Mouse (Mus musculus) thymus, postnatal 36 days (tissue): ENCODE measurements around the gene 3110082I17Rik.
"Not testable (repeated sequence)": the region's sequence is repeated elsewhere in the genome, so short reads cannot be mapped to it uniquely, and the experiment has no call there.

ENCODE experiments used
- DNase-seq, 2 experiments: peaks; one replicate each; pipeline ENCODE4 v3.0.0; 2022; ENCODE audit warnings: mixed read lengths in 2 of 2

3110082I17Rik gene

DNA sequence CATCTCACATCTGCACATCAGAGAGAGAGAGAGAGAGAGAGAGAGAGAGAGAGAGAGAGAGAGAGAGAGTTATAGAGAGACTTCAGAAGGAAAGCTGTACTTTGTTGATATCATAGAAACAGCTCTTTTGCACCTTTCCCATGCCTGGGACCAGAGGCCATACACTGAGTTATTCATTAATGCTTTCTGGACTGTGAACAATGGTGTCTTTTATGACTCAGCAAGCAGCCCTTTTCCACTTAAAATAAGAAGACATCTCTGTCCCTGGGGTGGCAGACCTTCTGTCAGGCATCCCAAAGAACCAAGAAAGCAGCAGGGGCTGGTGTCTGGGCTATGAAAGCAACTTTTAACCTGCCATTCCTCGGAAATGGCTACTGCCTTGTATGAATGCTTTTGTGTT lies 113.1 kb downstream of the 3110082I17Rik start:
- DNase-seq: no peak

DNA sequence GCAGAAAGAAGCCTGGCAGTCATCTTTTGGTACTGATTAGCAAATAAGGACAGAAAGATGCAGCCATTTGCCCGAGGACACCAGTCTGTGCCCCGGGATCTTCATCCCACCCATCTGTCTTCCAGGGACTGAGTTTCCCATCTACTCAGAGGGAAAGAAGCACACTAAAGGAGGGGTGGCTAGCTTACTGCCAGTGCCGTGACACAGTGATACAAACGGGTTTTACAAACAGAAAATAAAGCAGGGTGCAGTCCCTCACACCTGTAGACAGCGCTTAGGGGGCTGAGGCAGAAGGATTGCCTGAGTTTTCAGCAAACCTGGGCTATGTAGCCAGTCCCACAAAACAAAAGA lies 115.0 kb downstream of the 3110082I17Rik start:
- DNase-seq: no peak

DNA sequence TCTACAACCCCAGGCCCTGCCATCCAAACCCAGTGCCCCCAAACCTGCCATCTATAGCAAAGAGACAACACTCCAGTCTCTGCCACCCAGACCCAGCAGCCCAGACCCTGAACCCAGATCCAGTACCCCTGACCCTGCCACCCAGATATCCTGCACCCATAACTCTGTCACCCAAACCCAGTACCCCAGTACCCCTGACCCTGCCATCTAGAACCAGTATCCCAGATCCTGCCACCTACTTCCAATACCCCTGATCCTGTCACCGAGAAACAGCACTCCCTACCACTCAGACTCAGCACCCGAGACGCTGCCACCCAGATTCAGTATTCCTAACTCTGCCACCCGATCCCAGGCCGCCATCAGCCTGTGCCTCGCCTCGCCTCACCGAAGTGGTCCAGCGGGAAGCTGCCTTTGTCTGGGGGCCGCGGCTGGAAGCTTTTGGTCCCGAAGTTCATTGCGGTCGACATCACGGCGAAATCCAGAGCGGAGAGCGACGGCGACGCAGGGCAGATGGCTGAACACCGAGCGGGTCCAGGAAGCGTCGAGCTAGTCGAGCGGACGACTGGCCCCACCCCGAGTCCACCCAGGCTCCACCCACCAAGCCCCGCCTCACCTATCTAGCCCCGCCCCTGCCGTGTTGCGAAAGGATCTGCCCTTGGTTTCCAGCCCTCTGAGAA lies 115.5 kb downstream of the 3110082I17Rik start:
- DNase-seq: peak; percentile 91 to 95

DNA sequence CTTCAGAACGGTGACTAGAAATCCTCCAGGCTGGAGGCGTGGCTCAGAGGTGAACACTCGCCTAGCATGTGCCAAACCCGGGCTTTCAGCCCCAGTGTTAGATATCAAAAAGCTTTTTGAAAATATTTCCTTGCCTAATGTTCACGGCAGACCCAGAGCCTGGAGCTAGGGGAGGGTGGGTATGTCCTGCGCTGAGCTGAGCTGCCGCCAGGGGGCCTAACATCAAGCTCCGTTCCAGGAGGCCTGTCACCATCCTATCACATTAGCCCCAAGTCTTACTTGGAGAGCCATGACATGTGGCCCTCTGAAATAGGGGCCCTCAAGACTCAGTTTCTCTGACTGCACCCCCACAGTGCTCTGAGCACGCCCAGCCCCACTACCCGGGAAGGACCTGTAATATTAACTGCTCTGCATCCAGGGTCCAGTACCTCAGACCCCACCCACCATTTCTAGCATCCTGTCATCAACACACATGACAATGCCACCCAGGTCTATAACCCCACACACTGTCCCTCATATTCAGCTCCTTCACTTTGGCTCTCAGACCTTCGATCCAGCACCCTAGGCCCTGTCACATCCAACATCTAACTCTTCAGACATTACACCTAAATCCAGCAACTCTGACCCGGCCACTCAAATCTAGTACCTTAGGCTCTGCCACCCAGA lies 116.2 kb downstream of the 3110082I17Rik start:
- peak; percentile 75 to 76 for DNase-seq

DNA sequence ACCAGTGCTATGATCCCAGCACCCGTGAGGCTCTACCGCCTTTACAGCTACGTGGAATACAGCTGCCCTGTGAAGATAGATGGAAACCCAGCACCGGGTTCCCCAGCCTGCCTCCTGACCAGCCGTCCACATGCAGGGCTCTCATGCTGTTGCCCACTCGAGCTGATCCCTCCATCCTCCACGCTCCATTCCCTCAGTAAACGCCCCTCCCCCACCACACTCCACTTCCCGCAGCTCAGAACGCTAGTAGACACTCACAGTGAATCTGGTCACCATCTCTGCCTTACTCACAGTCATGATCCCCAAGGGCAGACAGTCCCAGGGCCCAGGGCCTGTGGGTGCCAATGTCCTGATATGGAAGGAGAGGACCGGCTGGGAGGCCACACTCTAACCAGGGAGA lies 121.4 kb downstream of the 3110082I17Rik start:
- DNase-seq: no peak

DNA sequence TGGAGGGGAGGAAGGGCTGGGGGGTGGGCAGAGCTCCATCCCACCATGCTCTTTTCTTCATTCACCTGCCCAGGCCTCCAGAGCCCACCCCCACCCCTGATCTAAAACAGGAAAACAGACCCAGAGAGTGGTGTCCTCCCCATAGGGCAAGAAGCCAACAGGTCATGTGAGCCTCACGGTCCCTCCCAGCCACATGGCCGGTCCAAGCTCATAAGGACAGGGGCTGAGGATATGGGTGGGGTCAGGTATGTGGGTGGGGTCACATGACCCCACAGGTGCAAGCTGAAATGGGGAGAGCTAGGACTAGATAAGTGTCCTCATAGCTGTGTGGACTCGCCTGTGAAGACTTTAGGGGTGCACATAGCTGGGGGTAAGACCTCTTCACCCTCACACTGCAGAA lies 121.9 kb downstream of the 3110082I17Rik start:
- DNase-seq: no peak

DNA sequence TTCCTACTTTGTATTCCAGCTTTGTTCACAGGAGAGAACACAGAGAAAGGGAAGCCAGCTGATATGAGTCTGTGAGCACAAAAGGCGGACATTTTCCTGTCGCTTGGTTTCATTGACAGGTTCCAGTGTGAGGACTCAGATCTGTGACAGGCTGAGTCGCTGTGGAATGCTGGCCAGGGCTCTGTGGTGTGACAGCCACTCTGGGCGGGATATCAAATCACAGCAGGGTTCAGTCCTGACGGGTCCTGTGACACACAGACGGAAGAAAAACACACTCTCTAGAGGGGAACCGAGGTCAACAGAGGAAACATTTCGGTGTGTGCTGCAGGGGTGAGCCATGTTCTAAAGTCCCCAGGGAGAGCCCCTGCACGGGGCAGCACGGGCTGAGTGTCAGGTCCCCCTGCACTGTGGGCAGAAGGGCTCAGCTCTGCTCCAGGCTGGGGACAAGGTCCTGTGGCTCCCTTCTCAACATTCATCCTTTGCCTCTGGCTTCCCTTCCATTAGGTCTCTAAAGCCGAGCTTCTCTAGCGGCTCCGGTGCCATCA lies 122.4 kb downstream of the 3110082I17Rik start:
- no peak for DNase-seq

DNA sequence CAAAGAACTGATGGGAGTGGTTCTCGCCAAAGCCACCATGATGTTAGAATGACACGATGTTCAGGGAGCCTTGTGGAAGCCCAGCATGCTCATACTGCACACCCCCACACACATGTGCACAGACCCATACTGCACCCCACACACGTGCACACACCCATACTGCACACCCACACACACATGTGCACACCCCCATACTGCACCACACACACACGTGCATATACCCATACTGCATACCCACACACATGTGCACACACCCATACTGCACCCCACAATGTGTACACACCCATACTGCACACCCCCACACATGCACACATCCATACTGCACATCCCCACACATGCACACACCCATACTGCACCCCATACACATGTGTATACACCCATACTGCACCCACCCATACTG lies 124.7 kb downstream of the 3110082I17Rik start:
- no peak for DNase-seq

DNA sequence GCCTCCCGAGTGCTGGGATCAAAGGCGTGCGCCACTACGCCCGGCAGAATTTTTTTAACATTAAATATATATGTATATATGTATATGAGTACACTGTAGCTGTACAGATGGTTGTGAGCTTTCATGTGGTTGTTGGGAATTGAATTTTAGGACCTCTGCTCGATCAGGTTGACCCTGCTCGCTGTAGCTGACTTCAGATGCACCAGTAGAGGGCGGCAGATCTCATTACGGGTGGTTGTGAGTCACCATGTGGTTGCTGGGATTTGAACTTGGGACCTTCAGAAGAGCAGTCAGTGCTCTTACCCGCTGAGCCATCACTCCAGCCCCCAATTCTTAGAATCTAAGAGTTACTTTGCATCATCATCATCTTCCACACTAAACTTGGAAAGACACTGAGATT lies 125.9 kb downstream of the 3110082I17Rik start:
- DNase-seq: not testable (repeated sequence)

DNA sequence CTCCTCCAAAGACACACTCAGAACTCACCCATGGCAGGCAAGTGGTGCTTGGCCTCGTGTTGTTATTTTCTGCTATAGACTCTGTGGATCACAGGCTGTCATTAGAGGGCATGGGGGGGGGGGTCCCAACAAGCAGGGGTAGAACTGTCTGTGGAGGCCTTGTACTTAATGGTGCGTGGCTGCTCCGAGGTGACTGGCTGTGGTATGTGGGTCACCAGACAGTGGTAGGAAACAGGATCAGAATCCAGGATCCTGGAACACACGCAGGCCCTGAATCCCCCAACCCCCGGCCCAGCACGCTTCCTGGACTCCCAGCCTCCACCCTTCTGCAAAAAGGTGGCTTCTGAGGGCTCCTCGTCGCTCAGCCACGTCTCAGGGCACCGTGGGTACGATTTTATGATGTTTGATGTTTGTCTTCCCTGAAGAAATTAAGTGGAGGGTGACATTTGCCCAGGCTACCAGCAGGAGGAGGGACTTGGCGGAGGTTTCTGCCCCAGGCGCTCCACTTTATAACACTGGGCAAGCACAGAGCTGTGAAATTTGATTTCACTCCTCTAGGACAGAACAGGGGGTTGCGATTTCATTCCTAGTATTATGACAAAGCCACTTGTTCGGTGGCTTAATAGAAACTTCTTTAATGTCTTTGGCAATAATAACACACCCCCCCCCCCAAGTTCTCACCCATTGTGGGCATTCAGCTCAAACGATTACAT lies 126.9 kb downstream of the 3110082I17Rik start:
- DNase-seq: no peak

DNA sequence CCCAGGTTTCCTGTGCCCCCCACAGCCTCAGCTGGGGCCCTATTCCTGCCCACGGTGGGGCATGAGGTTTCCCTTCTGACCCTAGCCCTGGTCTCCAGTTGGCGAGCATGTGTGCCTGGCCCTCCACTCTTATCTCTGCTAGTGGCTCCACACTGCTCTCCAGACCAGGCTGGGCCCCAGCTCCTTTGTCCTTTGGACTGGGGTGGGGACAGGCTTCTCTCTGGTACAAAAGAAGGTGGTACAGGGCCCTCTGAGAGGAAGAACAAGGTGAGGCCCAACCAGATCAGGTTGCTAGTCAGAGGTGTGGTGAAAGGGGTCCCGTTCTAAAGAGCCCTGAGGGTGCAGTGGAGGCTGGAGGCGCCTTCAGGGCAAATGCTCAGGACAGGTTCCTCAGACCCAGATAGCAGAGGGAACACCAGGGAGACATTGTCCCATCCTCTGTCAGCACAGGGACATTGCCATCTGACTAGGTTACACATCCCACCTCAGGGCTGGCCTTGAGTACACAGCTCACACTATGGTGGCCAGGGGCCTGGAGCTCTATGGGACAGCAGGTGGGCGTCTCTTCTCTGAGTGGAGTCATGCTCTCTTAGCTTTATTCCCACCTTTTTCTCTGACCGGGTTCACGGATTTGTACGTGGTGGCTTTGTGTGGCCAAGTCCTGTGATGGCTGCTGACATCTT lies 127.6 kb downstream of the 3110082I17Rik start:
- no peak for DNase-seq

DNA sequence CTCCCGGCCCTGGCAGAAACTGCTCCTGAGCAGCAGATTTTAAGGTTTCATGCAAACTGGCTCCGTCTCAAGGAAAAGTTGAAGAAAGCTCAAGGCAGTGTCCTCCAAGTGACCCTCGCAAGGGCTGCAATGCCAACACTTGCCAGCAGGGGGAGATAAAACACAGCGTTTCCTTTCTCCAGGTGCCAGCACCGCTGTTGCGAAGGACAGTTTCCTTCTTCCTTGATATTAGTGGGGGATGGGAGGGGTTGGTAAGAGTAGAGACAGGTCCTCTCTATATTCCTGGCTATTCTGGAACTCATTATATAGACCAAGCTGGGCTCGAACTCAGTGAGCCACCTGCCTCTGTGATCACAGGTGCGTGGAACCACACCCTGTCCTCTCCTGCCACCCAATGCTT lies 128.6 kb downstream of the 3110082I17Rik start:
- DNase-seq: peak; percentile 61 to 67

DNA sequence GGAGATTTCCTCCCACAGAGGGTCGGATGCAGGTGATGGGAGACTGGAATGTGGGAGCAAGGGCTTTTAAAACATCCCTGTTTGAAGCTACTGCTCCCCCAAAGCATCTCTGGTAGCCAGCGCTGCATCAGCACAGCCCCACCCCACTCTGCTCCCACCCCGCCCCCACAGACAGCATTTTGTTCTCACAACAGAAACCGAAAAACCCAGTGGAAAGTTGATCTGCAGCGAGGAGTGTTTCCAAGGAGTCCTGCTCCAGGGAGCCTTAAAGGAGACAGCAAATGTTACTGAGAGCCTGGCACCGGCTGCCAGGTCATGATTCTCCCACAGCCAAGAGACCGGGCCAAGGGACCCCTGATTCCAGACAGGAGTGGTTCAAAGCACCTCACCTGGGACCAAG lies 129.6 kb downstream of the 3110082I17Rik start:
- DNase-seq: no peak

DNA sequence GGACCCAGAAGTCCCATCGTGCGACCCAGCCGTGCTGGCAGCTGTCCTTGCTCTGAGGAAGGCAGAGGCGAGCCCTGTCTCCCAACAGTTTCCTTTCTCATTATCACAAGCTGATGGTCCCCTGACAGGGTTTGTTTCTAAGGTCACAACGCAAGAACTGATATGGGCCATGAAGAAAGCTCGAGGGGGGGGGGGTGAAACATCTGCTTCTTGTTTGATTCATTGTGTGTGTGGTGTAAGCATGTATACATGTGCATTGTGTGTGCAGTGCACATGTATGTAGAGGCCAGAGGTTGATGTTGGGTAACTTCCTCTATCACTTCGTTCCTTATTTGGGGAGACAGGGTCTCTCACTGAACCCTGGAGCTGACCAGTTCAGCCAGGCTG lies 132.7 kb downstream of the 3110082I17Rik start:
- DNase-seq: no peak

DNA sequence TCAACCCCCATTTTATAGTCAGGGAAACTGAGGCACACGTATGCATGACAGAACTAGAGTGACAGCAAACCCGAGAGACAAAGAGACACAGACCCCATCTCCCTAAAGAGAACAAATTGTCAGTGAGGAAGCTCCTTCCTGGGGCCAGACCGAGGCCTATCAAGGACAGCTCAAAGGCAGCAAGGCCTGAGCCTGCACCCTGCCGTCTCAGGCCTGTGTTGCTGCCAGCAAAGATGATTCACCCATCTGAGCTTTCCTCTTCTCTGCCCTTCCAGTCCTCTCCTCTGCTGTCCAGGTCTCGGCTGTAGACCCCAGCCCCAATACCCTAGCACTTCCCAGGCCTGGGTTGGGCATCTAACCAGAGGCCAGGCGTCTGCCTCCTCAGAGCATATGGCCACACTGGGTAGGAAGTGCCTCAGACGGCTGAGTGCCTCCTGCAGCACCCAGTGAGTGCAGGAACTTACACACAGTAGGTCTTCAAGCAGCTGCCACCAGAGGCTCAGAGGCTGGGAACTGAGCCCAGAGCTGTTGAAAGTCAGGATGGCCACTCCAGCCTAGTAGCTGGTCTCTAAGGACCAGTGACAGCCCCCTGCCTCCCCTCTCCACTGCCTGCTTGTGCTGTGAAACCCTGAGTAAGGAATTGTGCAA lies 133.2 kb downstream of the 3110082I17Rik start:
- no peak for DNase-seq

DNA sequence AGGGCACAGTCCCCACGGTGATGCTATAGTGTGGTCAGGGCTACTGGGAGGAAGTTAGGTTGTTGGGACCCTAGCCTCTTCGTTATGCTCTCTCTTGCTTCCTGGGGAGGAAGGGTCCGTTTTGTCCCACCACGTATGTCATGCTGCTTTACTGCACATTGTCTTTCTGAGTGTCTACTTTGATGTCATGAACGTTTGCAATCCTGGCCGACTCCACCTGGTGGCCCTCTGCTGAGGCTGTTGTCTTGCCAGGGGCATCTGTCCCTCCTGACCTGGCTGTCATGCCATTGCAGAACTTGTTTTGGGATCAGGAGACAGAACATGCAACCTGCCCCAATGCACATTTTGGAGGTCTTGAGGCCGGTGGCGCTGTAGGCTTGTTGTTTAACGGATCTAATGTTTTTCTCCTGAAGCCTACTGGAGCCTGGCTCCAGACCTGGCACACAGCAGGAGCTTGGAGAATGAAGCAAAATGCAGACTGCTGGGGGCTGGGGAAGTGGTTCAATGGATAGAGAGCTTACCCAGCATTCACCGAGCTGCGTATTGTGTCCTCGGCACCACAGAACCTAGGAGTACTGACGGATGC lies 134.1 kb downstream of the 3110082I17Rik start:
- no peak for DNase-seq

DNA sequence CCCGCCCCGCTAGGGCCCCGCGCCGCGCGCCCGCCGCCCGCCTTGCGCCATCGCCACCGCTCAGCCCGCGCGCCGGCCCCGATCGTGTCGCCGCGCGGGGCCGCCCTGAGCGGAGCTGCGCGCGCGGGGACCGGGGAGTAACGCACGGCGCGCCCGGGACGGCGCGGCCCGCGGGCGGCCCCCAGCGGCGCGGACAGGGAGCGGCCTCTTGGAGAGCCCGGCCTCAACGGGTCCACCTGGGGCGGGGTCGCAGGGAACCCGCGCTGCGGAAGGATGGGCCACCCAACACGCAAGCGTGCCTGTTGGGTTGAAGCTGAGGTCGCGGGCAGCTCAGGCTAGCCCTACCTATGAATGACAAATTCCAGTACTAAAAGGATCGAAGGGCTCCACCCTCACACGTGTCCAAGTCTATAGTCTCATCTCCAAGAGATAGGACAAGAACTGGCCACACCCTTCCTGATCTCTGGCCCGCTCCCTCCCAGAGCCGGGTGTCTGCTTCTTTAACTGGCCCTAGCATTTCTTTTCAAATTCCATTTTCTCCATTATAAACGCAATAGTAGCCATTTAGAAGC lies 134.8 kb downstream of the 3110082I17Rik start, which contains the start of gene Adap1:
Adap1 (minus strand) TSS at position 228 of the 572 bp plus-strand sequence.
- peak; percentile 53 to 64 for DNase-seq

DNA sequence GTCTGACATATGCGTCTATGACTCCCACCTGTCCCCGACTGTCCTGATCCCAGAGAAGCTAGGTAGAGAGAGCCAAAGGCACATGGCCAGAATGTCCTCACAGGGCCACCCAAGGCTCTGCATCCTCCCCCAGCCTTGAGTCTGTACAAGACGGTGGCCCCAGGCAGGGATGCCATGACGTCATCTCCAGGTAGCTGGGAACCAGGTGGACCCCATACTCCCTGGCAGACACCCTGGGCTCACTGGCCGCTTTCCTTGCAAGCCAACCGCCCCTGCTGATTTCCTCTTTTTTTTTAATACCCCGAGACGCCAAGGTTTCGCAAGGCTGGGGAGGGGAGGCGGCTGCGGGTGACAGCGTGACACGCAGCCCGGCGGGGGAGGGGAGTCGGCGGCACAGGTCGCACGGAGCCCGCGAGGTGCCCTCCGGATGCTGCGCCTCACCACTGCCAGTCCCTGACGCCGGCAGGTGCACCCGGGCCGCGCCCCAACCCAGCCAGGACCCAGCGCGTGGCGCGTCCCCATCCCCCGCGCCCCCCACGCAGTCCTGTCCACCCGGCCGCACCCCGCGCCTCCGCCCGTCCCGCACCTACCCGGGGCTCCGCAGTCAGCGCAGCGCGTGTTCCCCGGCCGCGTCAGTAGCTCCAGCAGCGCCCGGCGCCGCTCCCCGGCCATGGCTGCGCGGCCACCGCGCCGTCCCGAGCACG lies 135.5 kb downstream of the 3110082I17Rik start:
- DNase-seq: peak; percentile 36 to 57

DNA sequence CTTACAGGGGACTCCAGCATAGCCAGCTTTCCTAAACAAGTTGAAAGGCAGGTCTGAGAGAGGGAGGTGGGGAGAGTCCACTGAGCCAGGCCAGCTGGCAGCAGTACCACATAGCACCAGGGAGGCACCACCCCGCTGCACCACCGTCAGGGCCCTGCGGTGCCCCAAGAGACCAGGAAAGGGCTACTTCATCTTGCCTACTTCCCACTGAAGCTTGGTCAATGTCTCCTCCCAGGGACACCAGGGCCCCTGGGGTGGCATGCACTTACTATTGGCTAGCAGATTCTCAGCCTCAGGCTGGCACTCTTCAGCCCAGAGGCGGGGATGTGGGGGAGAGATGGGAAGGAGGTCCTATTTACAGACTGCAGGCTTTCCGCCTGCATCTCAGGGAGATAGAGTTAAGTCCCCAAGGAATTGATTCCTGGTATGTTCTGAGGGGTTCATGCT lies 136.3 kb downstream of the 3110082I17Rik start:
- no peak for DNase-seq

DNA sequence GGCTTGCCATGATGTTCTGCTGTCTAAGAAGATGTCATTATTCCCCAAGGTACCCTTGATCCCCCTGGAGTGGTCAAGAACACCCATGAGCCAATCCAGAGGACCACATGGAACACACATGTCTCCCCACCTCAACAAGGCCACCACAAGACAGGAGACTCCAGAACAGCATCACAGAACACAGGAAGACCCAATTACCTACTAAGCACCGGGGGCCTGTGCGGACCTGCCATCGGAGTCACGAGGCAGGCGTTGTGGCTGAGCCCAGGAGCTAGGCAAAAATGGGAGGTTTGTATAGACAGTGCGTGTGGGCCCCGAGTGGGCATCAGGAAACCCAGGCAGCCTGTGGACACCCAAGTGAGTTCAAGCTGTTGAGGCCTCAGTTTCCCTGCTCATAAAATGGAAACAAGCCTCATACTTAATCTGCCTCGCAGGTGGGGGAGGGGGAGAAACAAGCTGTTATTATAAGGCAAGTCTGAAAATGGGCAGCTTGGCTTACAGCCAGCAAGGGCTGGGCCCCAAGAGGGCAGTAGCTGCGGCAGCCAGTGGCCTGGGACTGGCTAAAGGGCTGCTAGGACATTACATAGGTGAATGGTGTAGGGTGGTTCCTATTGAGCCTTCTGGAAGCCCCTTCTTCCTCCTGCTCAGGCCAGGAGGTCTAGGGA lies 136.9 kb downstream of the 3110082I17Rik start:
- no peak for DNase-seq
